Mouse (Mus musculus): ENCODE results near the gene Fbxw11. TPM values are rescaled to one million over a fixed set of nuclear protein-coding genes. Genes with fewer than 3 reads are reported as not detected.

The Fbxw11 gene
- polyA plus RNA-seq, 1 experiment = 32.9 TPM

DNA sequence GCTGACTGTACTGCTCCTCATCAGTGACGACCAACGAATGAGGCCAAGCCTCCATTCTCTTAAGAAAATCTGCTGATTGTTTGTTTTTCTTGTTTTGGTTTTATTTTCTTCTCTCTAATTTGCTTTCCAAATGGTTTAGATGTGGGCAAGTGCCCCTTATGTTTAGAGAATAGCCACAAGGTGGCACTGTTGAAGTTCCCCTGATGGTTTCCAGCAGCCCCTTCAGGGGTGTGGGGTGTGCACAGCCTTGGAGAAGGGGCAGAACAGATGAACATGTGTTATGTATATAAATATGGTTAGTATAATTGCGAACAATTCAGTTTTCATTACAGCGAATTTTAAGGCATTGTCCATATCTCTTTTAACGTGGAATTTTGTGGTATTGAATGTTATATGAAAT lies 71.7 kb downstream of the Fbxw11 start:
- no peak for TF ChIP-seq GATA1 (IDR thresholded peaks at IDR 0.05; ENCODE audit: low read length)

GRCm38 (mm10) chr11:32714896-32715295 lies 72.4 kb downstream of the Fbxw11 start:
- TF ChIP-seq GATA1 (IDR thresholded peaks at IDR 0.05; ENCODE audit: low read length) = no peak

- no peak for TF ChIP-seq GATA1 (IDR thresholded peaks at IDR 0.05; ENCODE audit: low read length)
Observed at GRCm38 (mm10) chr11:32715495-32715894, 73.0 kb downstream of the Fbxw11 start.

- no peak for TF ChIP-seq GATA1 (IDR thresholded peaks at IDR 0.05; ENCODE audit: low read length)
Observed at GRCm38 (mm10) chr11:32715970-32716369, 73.4 kb downstream of the Fbxw11 start.

DNA sequence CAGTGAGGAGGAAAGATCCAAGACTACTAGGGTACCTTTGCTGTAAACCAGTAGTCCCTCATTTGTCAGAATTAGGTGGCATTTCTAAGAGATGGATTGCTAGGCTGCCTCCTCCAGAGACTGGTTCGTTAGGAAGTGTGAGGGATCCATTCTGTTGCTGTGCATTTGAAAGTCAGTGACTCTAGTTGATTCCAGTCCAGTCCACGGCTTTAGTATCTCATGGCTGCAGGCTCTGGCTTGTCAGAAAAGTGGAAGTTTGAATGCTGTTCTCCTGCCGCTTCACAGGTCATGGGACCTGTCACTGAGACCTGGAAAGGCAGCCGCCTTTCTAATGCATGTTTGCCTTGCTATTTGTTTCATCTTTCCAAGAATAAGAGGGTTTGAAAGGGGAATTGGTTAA lies 74.4 kb downstream of the Fbxw11 start:
- TF ChIP-seq GATA1 (IDR thresholded peaks at IDR 0.05; ENCODE audit: low read length) = no peak

DNA sequence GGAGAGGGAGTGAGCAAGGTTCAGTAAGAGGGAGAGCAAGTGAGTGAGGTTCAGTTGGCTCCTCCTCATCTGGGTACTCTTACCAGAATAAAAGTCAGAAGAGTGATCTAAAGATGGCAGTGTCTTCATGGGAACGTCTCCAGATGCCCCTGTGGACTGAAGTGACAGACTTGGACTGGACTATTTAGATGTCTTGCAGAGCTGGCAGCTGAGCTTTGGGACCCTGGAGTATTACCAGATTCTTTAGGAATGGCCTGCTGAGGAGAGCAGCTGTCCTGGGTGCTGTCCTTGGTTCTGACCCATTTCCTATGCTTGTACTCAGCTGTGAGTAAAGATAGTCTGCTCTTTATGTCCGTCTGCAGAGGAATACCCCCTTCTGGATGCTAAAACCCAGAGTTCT lies 75.8 kb downstream of the Fbxw11 start:
- no peak for TF ChIP-seq GATA1 (IDR thresholded peaks at IDR 0.05; ENCODE audit: low read length)

DNA sequence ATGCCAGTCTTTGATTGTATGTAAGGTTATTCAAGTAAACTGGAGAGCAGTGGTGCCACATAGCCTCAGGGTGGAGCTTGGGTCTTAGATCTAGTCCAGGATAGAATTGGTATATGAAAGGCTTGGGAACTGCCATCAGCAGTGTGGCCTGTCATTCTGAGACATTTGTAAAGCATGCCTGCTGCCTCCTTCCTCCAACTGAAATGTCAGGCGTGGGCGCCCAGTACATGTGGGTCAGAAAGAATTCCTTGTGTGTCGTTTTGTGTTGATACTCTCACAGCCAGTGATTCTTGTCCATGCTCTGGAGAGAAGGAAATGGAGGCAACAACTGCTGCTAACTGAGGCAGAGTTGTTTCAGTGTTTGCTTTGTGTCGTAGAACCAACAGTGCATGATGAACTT lies 76.5 kb downstream of the Fbxw11 start:
- TF ChIP-seq GATA1 (IDR thresholded peaks at IDR 0.05; ENCODE audit: low read length) = no peak

GRCm38 (mm10) chr11:32722653-32723052 lies 80.1 kb downstream of the Fbxw11 start:
- no peak for TF ChIP-seq GATA1 (IDR thresholded peaks at IDR 0.05; ENCODE audit: low read length)

DNA sequence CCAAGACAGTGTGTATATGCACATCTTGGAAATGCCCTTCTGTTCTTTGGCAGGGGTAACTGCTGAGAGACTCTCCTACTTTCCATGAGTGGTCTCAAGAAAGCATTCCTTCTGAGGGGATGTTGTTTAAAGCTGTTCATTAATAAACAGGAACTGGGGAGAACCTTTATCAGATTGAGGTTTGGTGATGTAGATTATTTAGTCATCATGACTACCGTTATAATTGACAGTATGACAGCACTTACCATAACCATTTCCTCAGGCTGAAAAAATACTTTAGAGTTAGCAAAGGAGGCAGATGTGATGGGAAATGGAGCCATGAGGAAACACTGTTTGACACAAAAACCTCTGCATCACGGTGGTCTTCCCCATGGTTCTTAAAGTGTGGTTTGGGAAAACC lies 80.8 kb downstream of the Fbxw11 start:
- no peak for TF ChIP-seq GATA1 (IDR thresholded peaks at IDR 0.05; ENCODE audit: low read length)

GRCm38 (mm10) chr11:32725171-32725570 lies 82.6 kb downstream of the Fbxw11 start:
- TF ChIP-seq GATA1 (IDR thresholded peaks at IDR 0.05; ENCODE audit: low read length) = no peak

GRCm38 (mm10) chr11:32732467-32732866 lies 89.9 kb downstream of the Fbxw11 start:
- no peak for TF ChIP-seq GATA1 (IDR thresholded peaks at IDR 0.05; ENCODE audit: low read length)

GRCm38 (mm10) chr11:32733195-32733594 lies 90.7 kb downstream of the Fbxw11 start:
- no peak for TF ChIP-seq GATA1 (IDR thresholded peaks at IDR 0.05; ENCODE audit: low read length)

- TF ChIP-seq GATA1 (IDR thresholded peaks at IDR 0.05; ENCODE audit: low read length) = no peak
Observed at GRCm38 (mm10) chr11:32736371-32736770, 93.8 kb downstream of the Fbxw11 start.

DNA sequence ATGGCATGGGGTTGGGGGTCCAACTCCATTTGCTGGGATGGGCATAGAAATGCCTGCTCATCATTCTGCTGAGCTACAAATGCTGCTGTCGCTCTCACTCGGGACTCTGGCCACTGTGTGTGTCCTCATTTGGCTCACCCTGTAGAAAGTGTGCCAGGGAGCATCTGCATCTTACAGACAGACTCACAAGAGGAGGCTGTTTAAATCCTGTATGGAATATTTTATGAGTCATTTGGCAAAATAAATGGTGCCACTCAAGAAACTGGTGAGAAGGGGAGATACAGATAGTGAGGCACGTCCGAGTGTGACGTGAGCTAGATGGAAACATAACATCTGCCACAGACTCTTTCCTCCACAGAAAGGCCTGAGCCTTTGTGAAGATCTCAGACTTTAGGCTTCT lies 95.2 kb downstream of the Fbxw11 start:
- TF ChIP-seq GATA1 (IDR thresholded peaks at IDR 0.05; ENCODE audit: low read length) = no peak

DNA sequence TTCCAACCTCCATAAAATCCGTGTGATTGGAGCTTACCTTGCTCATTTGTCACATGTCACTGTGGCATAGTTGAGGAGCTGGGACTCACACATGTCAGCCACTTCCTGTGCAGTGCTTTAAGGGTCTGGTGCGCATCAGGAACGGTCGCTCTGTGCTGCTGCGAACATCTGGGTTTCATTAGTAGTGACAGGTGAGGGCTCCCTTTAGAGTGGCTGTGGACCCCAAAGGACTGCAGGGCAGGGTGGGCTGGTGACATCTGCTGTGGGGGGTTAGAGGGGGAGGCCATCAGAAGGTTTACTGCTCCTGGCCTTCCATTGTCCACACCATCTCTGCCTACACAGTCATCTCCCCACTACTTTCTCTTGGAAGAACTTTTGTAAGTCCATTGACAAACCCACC lies 101.4 kb downstream of the Fbxw11 start:
- no peak for TF ChIP-seq GATA1 (IDR thresholded peaks at IDR 0.05; ENCODE audit: low read length)

- TF ChIP-seq GATA1 (IDR thresholded peaks at IDR 0.05; ENCODE audit: low read length) = no peak
Observed at GRCm38 (mm10) chr11:32744463-32744862, 101.9 kb downstream of the Fbxw11 start.

GRCm38 (mm10) chr11:32745466-32745865 lies 102.9 kb downstream of the Fbxw11 start:
- no peak for TF ChIP-seq GATA1 (IDR thresholded peaks at IDR 0.05; ENCODE audit: low read length)

DNA sequence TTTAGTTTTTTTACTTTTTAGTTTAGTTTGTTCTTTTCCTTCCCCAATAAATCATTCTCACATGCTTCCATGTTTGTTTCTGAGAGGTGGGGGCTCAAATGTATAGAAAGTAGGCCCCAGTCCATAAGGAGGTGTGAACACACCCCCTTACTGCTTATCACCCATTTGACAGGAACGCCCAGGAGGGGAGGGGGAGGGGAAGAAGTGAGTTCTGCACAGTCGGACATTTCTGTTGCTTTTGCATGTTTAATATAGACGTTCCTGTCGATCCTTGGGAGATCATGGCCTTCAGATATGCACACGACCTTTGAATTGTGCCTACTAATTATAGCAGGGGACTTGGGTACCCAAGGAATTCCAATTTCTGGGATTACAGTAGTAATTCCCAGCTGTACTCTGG lies 103.5 kb downstream of the Fbxw11 start:
- no peak for TF ChIP-seq GATA1 (IDR thresholded peaks at IDR 0.05; ENCODE audit: low read length)

Measured in G1E-ER4 (cell line).